Mouse (Mus musculus): ENCODE measurements at regions not wholly inside any gene's neighbourhood (a gene's known extent, or its start where the extent isn't known, plus 50 kb on each side); places are given as distances from the start of the nearest gene placed in this dataset.

- TF ChIP-seq POLR2A (IDR thresholded peaks at IDR 0.05; ENCODE audit: extremely low read depth, insufficient read depth, low read length) (no peak), CTCF (IDR thresholded peaks at IDR 0.05; ENCODE audit: extremely low read depth, insufficient read depth, low read length) (no peak)
These were observed 133.5 kb upstream of the Pitx1 start for GRCm38 (mm10) chr13:55969473-55969872.
